Mouse (Mus musculus) testis, adult 2 months (tissue): ENCODE measurements around the gene Foxf1. TPM values are rescaled to one million over a fixed set of nuclear protein-coding genes. Genes with fewer than 3 reads are reported as not detected.
A peak's percentile ranks its signal among the peaks of the same experiment; 100 is the strongest.

Source experiments
- H3K27ac ChIP-seq: fragments of 200-500 bp; 2 replicates; pipeline ENCODE4 v1.5.1; 2012; ENCODE audit warnings: low read depth, low read length; ENCODE audit not compliant: control insufficient read depth, insufficient read depth
- H3K27me3 ChIP-seq: fragments of 200-500 bp; 2 replicates; pipeline ENCODE4 v1.6.1; 2012; ENCODE audit warnings: mild to moderate bottlenecking, low read length, moderate library complexity; ENCODE audit not compliant: control insufficient read depth, insufficient read depth
- H3K36me3 ChIP-seq: fragments of 200-500 bp; 2 replicates; pipeline ENCODE4 v1.6.1; 2012; ENCODE audit warnings: mild to moderate bottlenecking, low read length; ENCODE audit not compliant: control insufficient read depth, insufficient read depth
- H3K4me1 ChIP-seq: fragments of 200-500 bp; 2 replicates; pipeline ENCODE4 v1.6.1; 2012; ENCODE audit warnings: low read length; ENCODE audit not compliant: control insufficient read depth, insufficient read depth
- H3K4me3 ChIP-seq: fragments of 200-500 bp; 2 replicates; pipeline ENCODE4 v1.5.1; 2012; ENCODE audit warnings: low read depth, mild to moderate bottlenecking, low read length, moderate library complexity, mixed read lengths; ENCODE audit not compliant: control insufficient read depth
- CTCF ChIP-seq: fragments of 200-500 bp; IDR thresholded peaks from 2 replicates; pipeline ENCODE4 v1.5.1; 2012; ENCODE audit warnings: low read depth, mild to moderate bottlenecking, inconsistent platforms, low read length, moderate library complexity; ENCODE audit not compliant: control insufficient read depth, insufficient read depth, insufficient replicate concordance
- POLR2A ChIP-seq: fragments of 200-500 bp; IDR thresholded peaks from 2 replicates; pipeline ENCODE4 v1.6.1; 2012; ENCODE audit warnings: low read depth, mild to moderate bottlenecking, inconsistent platforms, low read length, moderate library complexity; ENCODE audit not compliant: control insufficient read depth
- polyA plus RNA-seq: library from polyadenylated mRNA; depleted of rRNA; stranded (reverse); fragments of >200 nt; gene quantifications from 2 replicates; pipeline ENCODE4 v1.2.3, GENCODE M21; 2012

Gene Foxf1
- polyA plus RNA-seq, 1 experiment: 0.98 TPM

DNA sequence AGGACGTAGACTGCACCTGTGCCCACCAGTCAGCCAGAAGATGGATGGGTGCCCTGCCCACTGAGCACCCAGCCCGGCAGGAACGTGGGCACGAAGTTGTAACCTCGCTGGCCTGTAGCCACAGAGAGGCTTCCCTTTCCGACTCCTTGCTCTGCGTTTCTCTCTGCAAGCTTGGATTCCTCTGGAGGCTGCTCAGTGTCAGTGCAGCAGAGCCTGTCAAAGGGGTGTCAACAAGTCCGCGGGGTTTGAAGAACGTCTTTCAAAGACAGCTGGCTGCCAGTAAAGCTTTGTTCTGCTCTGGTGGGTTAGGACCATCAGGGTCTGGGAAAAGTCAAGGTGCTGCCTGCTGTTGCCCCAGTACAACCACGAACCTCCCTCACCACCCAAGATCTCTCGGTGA is 12.7 kb upstream of the Foxf1 start:
- no peaks in the 10 kb centered on the region; the same call in 1 of the 2 replicates for H3K27me3 ChIP-seq
- no peaks in the 10 kb centered on the region for H3K4me1 ChIP-seq
- H3K27ac ChIP-seq: no peak overlapping the region
- H3K4me3 ChIP-seq: no peak overlapping the region
- H3K36me3 ChIP-seq: no peaks in the 10 kb centered on the region
- TF ChIP-seq POLR2A (no peak), CTCF (peak; percentile 19; the same call in 1 of the 2 replicates)

DNA sequence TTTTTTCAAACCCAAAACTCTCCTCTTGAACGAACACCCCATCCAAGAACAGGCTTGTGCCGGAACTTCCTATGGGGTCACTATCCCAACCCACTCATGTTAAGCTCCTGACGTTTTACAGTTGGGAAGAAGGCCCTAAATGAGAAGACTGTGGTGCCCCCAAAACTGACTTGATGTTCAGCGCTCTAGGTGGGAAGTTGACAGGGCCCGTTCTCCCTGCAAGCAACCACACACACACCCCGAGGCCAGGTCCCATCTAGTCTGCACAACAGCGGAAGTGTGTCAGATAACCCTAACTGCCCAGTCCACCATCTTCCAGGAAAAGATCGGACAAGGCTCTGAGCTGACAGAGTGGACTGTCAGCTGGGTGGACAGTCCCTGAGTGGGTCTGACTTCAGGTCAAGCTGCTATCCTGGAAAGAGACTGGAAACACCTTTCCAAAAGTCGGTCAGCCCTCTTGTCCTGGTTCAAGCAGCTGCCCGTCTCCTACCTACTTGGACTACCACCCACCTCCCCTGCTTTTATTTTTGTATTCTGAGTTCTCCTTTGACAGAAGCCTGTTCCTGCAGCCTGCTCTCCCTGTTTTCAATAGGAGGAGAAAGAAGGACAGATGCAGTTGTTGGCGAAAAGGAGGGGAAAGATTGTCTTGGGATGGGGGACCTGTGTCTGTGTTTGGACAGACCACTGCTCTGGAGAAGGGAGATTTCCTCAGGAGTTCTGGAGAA is 11.6 kb upstream of the Foxf1 start:
- no peak overlapping the region for H3K4me3 ChIP-seq
- no peaks in the 10 kb centered on the region for H3K4me1 ChIP-seq
- H3K36me3 ChIP-seq: no peaks in the 10 kb centered on the region
- no peaks in the 10 kb centered on the region; the same call in 1 of the 2 replicates for H3K27me3 ChIP-seq
- TF ChIP-seq POLR2A (no peak), CTCF (no peak)
- no peak overlapping the region for H3K27ac ChIP-seq

GRCm38 (mm10) chr8:121073174-121074107 is 10.7 kb upstream of the Foxf1 start:
- no peaks in the 10 kb centered on the region; the same call in 1 of the 2 replicates for H3K27me3 ChIP-seq
- H3K4me3 ChIP-seq: no peak overlapping the region
- no peak for TF ChIP-seq POLR2A
- TF ChIP-seq CTCF: no peak
- H3K27ac ChIP-seq: no peak overlapping the region
- no peaks in the 10 kb centered on the region for H3K36me3 ChIP-seq
- H3K4me1 ChIP-seq: no peaks in the 10 kb centered on the region

- Histone ChIP-seq H3K27me3 (no peaks in the 10 kb centered on the region; the same call in 1 of the 2 replicates), H3K36me3 (no peaks in the 10 kb centered on the region), H3K27ac (no peak overlapping the region), H3K4me3 (no peak overlapping the region), H3K4me1 (no peaks in the 10 kb centered on the region)
- TF ChIP-seq CTCF (no peak), POLR2A (no peak)
These were observed 9.9 kb upstream of the Foxf1 start for GRCm38 (mm10) chr8:121074108-121074847.

DNA sequence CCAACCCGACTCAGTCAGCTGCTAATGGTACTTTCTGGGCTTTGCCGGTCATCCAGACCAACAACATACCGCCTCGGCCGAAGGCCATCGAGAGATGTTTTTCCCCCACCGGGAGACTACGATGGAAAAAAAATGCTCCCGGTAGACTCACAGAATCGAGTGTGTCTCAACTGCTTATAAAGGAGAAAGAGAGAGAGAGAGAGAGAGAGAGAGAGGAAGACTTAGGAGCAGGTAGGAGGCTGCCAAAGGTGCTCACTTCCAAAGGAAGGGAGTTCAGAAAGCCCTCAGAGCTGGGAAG is 9.4 kb upstream of the Foxf1 start:
- no peaks in the 10 kb centered on the region for H3K4me1 ChIP-seq
- H3K27ac ChIP-seq: no peak overlapping the region
- TF ChIP-seq POLR2A (no peak), CTCF (no peak)
- no peaks in the 10 kb centered on the region for H3K36me3 ChIP-seq
- no peaks in the 10 kb centered on the region; the same call in 1 of the 2 replicates for H3K27me3 ChIP-seq
- H3K4me3 ChIP-seq: no peak overlapping the region

- H3K4me1 ChIP-seq: no peaks in the 10 kb centered on the region; the same call in 1 of the 2 replicates
- TF ChIP-seq POLR2A (no peak), CTCF (no peak)
- no peak overlapping the region for H3K4me3 ChIP-seq
- no peaks in the 10 kb centered on the region; the same call in 1 of the 2 replicates for H3K27me3 ChIP-seq
- H3K27ac ChIP-seq: no peak overlapping the region
- H3K36me3 ChIP-seq: no peaks in the 10 kb centered on the region
These were observed 8.2 kb upstream of the Foxf1 start for GRCm38 (mm10) chr8:121075936-121076335.
